Mouse (Mus musculus) MEL (cell line): ENCODE data around the gene Gatc. TPM values are rescaled to one million over a fixed set of nuclear protein-coding genes. Genes with fewer than 3 reads are reported as not detected.

Experiments
- DNase-seq: peaks from one replicate; pipeline ENCODE4 v3.0.0; 2011; ENCODE audit warnings: low read depth, low spot score
- H3K27ac ChIP-seq: 2 replicates; pipeline ENCODE4 v1.5.1; 2012; ENCODE audit warnings: low read depth, mild to moderate bottlenecking, control low read depth, low read length, moderate library complexity; ENCODE audit not compliant: control insufficient read depth
- H3K27me3 ChIP-seq, 2 experiments: fragments of 150-350 bp in 1 of 2; sonication (generic) in 1 of 2; 2 replicates each; pipeline ENCODE4 v1.6.1; 2012; ENCODE audit warnings: low read length in 2 of 2, mild to moderate bottlenecking in 2 of 2, improper control_type of control experiment in 1 of 2, moderate library complexity in 1 of 2; ENCODE audit not compliant: insufficient read depth in 2 of 2, control insufficient read depth in 1 of 2
- H3K36me3 ChIP-seq, 2 experiments: 2 replicates each; pipeline ENCODE4 v1.6.1; 2012 to 2014; ENCODE audit warnings: low read length in 2 of 2, improper control_type of control experiment in 1 of 2, inconsistent platforms in 1 of 2, mild to moderate bottlenecking in 1 of 2; ENCODE audit not compliant: insufficient read depth in 2 of 2, control insufficient read depth in 1 of 2
- H3K4me1 ChIP-seq, 2 experiments: fragments of 150-350 bp in 1 of 2; sonication (generic) in 1 of 2; 2 replicates each; pipeline ENCODE4 v1.6.1; 2012; ENCODE audit warnings: low read length in 2 of 2, improper control_type of control experiment in 1 of 2, mild to moderate bottlenecking in 1 of 2; ENCODE audit not compliant: insufficient read depth in 2 of 2, control insufficient read depth in 1 of 2
- H3K4me3 ChIP-seq, 2 experiments: fragments of 150-350 bp in 1 of 2; sonication (generic) in 1 of 2; 2 replicates each; pipeline ENCODE4 v1.5.1; 2012; ENCODE audit warnings: low read depth in 2 of 2, low read length in 2 of 2, mild to moderate bottlenecking in 2 of 2, moderate library complexity in 2 of 2, control low read depth in 1 of 2, improper control_type of control experiment in 1 of 2; ENCODE audit not compliant: control insufficient read depth in 1 of 2, insufficient read depth in 1 of 2
- H3K79me2 ChIP-seq: 2 replicates; pipeline ENCODE4 v1.6.1; 2012; ENCODE audit warnings: mild to moderate bottlenecking, low read length, moderate library complexity; ENCODE audit not compliant: control insufficient read depth, poor library complexity, insufficient read depth
- H3K9ac ChIP-seq: 2 replicates; pipeline ENCODE4 v1.6.1; 2012; ENCODE audit warnings: low read depth, mild to moderate bottlenecking, control low read depth, low read length, moderate library complexity; ENCODE audit not compliant: control insufficient read depth, poor library complexity, severe bottlenecking
- H3K9me3 ChIP-seq: fragments of 150-350 bp; sonication (generic); replicated peaks from 2 replicates; pipeline ENCODE4 v1.6.1; 2012; ENCODE audit warnings: mild to moderate bottlenecking, low read length, improper control_type of control experiment, moderate library complexity; ENCODE audit not compliant: insufficient read depth
- BHLHE40 ChIP-seq: IDR thresholded peaks from 2 replicates; pipeline ENCODE4 v1.6.1; 2012; ENCODE audit warnings: low read depth, mild to moderate bottlenecking, inconsistent platforms, low read length, improper control_type of control experiment, borderline replicate concordance
- CHD1 ChIP-seq: IDR thresholded peaks from 2 replicates; pipeline ENCODE4 v1.6.1; 2012; ENCODE audit warnings: low read depth, mild to moderate bottlenecking, inconsistent platforms, low read length, improper control_type of control experiment
- CTCF ChIP-seq, 3 experiments: IDR thresholded peaks in 2 of 3; conservative IDR thresholded peaks in 1 of 3; 2 replicates each; pipeline ENCODE4 v1.5.1; 2011 to 2012; ENCODE audit warnings: low read length in 3 of 3, low read depth in 2 of 3, mild to moderate bottlenecking in 2 of 3, improper control_type of control experiment in 1 of 3, inconsistent platforms in 1 of 3, mixed read lengths in 1 of 3, moderate library complexity in 1 of 3; ENCODE audit not compliant: control insufficient read depth in 1 of 3, insufficient read depth in 1 of 3, poor library complexity in 1 of 3, severe bottlenecking in 1 of 3
- E2F4 ChIP-seq: IDR thresholded peaks from 2 replicates; pipeline ENCODE4 v1.6.1; 2011; ENCODE audit warnings: low read depth, low read length, improper control_type of control experiment, borderline replicate concordance
- ELF1 ChIP-seq: IDR thresholded peaks from 2 replicates; pipeline ENCODE4 v1.6.1; 2014; ENCODE audit warnings: low read depth, mild to moderate bottlenecking, inconsistent platforms, low read length, improper control_type of control experiment, moderate library complexity
- EP300 ChIP-seq, 2 experiments: IDR thresholded peaks; 2 replicates each; pipeline ENCODE4 v1.6.1; 2011; ENCODE audit warnings: improper control_type of control experiment in 2 of 2, low read length in 2 of 2, low read depth in 1 of 2, mild to moderate bottlenecking in 1 of 2
- JUND ChIP-seq: IDR thresholded peaks from 2 replicates; pipeline ENCODE4 v1.6.1; 2011; ENCODE audit warnings: low read depth, mild to moderate bottlenecking, improper control_type of control experiment, low read length
- KAT2A ChIP-seq: conservative IDR thresholded peaks from 2 replicates; pipeline ENCODE4 v1.6.1; 2012; ENCODE audit warnings: low read depth, low read length, improper control_type of control experiment, inconsistent platforms
- MAX ChIP-seq: IDR thresholded peaks from 2 replicates; pipeline ENCODE4 v1.6.1; 2011; ENCODE audit warnings: low read length, improper control_type of control experiment
- MAZ ChIP-seq: IDR thresholded peaks from 2 replicates; pipeline ENCODE4 v1.6.1; 2012; ENCODE audit warnings: low read depth, mild to moderate bottlenecking, inconsistent platforms, low read length, improper control_type of control experiment
- MEF2A ChIP-seq: IDR thresholded peaks from 2 replicates; pipeline ENCODE4 v1.6.1; 2014; ENCODE audit warnings: low read depth, mild to moderate bottlenecking, inconsistent platforms, low read length, improper control_type of control experiment; ENCODE audit not compliant: poor library complexity, insufficient replicate concordance, severe bottlenecking; ENCODE audit errors: extremely low read depth
- MXI1 ChIP-seq: IDR thresholded peaks from 2 replicates; pipeline ENCODE4 v1.6.1; 2011; ENCODE audit warnings: mild to moderate bottlenecking, low read depth, low read length, improper control_type of control experiment
- MYC ChIP-seq: IDR thresholded peaks from 2 replicates; pipeline ENCODE4 v1.6.1; 2011; ENCODE audit warnings: low read depth, mild to moderate bottlenecking, low read length, improper control_type of control experiment, moderate library complexity
- NRF1 ChIP-seq: IDR thresholded peaks from 2 replicates; pipeline ENCODE4 v1.6.1; 2014; ENCODE audit warnings: low read depth, mild to moderate bottlenecking, inconsistent platforms, low read length, improper control_type of control experiment, moderate library complexity; ENCODE audit not compliant: poor library complexity, insufficient read depth, severe bottlenecking
- POLR2A ChIP-seq, 2 experiments: IDR thresholded peaks; 2 replicates each; pipeline ENCODE4 v1.6.1; 2011 to 2012; ENCODE audit warnings: low read length in 2 of 2, mild to moderate bottlenecking in 2 of 2, control low read depth in 1 of 2, improper control_type of control experiment in 1 of 2, low read depth in 1 of 2, moderate library complexity in 1 of 2; ENCODE audit not compliant: control insufficient read depth in 1 of 2, insufficient read depth in 1 of 2, poor library complexity in 1 of 2
- POLR2AphosphoS5 ChIP-seq: IDR thresholded peaks from 2 replicates; pipeline ENCODE4 v1.6.1; 2012; ENCODE audit warnings: low read depth, borderline replicate concordance, mild to moderate bottlenecking, inconsistent platforms, low read length, moderate library complexity, mixed read lengths
- RAD21 ChIP-seq: IDR thresholded peaks from 2 replicates; pipeline ENCODE4 v1.6.1; 2011; ENCODE audit warnings: mild to moderate bottlenecking, low read depth, low read length, improper control_type of control experiment
- SIN3A ChIP-seq: IDR thresholded peaks from 2 replicates; pipeline ENCODE4 v1.6.1; 2012; ENCODE audit warnings: low read length, improper control_type of control experiment, inconsistent platforms
- TAL1 ChIP-seq: IDR thresholded peaks from 2 replicates; pipeline ENCODE4 v1.6.1; 2012; ENCODE audit warnings: mild to moderate bottlenecking, inconsistent platforms, low read length, moderate library complexity, mixed read lengths
- TBP ChIP-seq: IDR thresholded peaks from 2 replicates; pipeline ENCODE4 v1.8.0; 2011; ENCODE audit warnings: low read depth, low read length, improper control_type of control experiment
- TCF12 ChIP-seq: IDR thresholded peaks from 2 replicates; pipeline ENCODE4 v1.6.1; 2014; ENCODE audit warnings: low read depth, mild to moderate bottlenecking, inconsistent platforms, low read length, improper control_type of control experiment, moderate library complexity
- UBTF ChIP-seq: IDR thresholded peaks from 2 replicates; pipeline ENCODE4 v1.6.1; 2012; ENCODE audit warnings: low read depth, mild to moderate bottlenecking, inconsistent platforms, low read length, improper control_type of control experiment, moderate library complexity, borderline replicate concordance; ENCODE audit not compliant: insufficient read depth
- USF1 ChIP-seq: IDR thresholded peaks from 2 replicates; pipeline ENCODE4 v1.6.1; 2014; ENCODE audit warnings: low read depth, mild to moderate bottlenecking, inconsistent platforms, low read length, improper control_type of control experiment, moderate library complexity
- ZC3H11A ChIP-seq: IDR thresholded peaks from 2 replicates; pipeline ENCODE4 v1.6.1; 2012; ENCODE audit warnings: low read depth, mild to moderate bottlenecking, inconsistent platforms, low read length, improper control_type of control experiment
- ZKSCAN1 ChIP-seq: IDR thresholded peaks from 2 replicates; pipeline ENCODE4 v1.6.1; 2012; ENCODE audit warnings: low read depth, mild to moderate bottlenecking, inconsistent platforms, low read length, improper control_type of control experiment, moderate library complexity
- ZNF384 ChIP-seq: IDR thresholded peaks from 2 replicates; pipeline ENCODE4 v1.6.1; 2012; ENCODE audit warnings: low read depth, mild to moderate bottlenecking, inconsistent platforms, low read length, improper control_type of control experiment
- polyA plus RNA-seq, 2 experiments: library from polyadenylated mRNA; stranded (reverse) in 1 of 2; unstranded in 1 of 2; fragments of >175 nt in 1 of 2; fragments of >200 nt in 1 of 2; gene quantifications; 2 replicates each; pipeline versions ENCODE4 v1.2.1 to v1.2.4; 2012; ENCODE audit warnings: low replicate concordance in 2 of 2, low read depth in 1 of 2; ENCODE audit not compliant: insufficient read length in 2 of 2, insufficient read depth in 1 of 2, missing spikeins in 1 of 2
- total RNA-seq: library from RNA; depleted of rRNA; stranded (reverse); fragments of 300-350 nt; gene quantifications from 2 replicates; pipeline ENCODE4 v1.2.3, GENCODE M21; 2012

The Gatc gene
- total and polyA plus RNA-seq, 3 experiments = 6.5 to 32.2 TPM; not detected in 1

DNA sequence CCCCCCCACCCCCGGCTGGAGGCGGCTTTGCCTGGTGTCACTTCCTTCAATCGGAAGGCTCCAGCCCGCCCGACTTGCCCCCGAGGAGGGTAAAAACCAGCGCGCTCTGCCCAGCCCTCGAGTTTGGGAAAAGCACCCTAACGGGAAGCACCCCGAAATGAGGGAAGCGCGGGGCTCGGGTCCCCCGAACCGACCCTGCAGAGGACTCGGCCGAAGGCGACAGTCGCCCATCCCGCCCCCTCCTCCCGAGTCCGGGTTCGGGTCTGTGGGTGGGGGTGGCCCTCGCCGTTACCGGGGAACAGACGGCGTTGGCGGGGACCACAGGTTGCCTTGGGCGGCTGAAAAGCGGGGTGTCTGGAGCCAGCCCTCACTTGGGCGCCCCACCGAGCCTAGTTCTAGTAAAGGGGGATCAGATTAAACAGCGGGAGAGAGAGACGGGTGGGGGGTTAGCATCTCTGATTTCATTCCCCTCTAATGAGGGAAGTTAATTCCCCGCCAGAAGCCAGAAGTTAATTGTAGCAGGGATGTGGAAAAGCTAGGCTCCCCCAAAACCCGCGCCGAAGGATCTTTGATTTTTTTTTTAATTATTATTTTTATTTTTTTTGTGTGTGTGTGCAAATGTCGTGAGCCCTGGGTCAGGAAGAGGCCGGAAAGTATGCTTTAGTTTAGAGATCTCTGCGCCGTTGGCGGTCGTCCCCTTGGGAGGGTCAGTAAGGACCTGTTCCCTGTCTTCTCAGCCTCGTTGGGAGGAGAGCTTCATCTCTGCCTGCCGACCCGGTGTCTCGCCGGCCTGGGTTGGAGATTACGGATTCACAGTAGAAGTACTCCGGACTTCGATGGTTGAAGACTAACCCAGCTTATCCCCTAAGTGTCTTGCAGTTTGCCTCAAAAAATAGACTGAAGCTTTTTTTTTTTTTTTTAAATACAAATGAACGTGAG lies 13.1 kb downstream of the Gatc start:
- Histone ChIP-seq H3K4me3 (peak overlapping the region; percentile 94 to 95), H3K36me3 (peaks cover 4 to 35% of the 10 kb centered on the region in 2 experiments), H3K27ac (peak overlapping the region; percentile 59), H3K79me2 (peaks cover 49% of the 10 kb centered on the region), H3K9me3 (no peaks in the 10 kb centered on the region)
- DNase-seq = peak; percentile 51
- TF ChIP-seq ZNF384 (peak; percentile 37; the same call in 1 of the 2 replicates), MXI1 (peak; percentile 32), SIN3A (peak; percentile 31; the same call in 1 of the 2 replicates), ZKSCAN1 (no peak)
- TF ChIP-seq, all 39 proteins: peak for 3
- peaks cover 2 to 14% of the 10 kb centered on the region in 2 experiments; a peak in 2 of 4 replicates for H3K4me1 ChIP-seq
- no peaks in the 10 kb centered on the region for H3K27me3 ChIP-seq
- H3K9ac ChIP-seq = peak overlapping the region; percentile 92

DNA sequence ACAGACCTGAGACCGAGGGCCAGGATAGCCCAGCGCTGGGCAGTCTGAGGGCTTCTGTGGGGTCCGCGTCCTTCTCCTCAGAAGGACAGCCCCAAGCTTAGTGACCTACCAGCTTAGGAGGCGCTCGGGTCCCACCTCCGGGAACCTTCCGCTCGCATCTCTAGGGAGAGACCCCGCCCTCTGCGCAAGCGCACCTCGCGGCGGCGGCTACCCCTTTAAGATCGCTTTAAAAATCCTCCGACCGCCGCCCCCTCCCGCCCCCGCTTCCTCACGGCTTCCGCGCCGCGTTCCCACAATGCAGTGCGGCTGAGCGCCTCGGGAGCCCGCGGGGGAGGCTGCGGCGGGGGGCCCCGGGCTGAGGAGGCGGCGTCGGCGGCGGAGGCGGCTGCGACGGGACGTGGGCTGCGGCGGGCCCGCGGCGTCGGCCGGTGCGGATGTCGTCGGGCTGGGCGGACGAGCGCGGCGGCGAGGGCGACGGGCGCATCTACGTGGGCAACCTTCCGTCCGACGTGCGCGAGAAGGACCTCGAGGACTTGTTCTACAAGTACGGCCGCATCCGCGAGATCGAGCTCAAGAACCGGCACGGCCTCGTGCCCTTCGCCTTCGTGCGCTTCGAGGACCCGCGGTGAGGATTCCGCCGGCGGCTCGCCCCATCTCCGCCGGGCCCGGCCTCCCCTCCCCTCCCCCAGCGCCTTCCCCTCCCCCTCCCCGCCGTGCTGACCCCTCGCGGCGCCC lies 13.9 kb downstream of the Gatc start, which contains the start of gene Srsf9:
Gene Srsf9 (plus strand): TSS at position 303 of the 735 bp plus-strand sequence.
- no peaks in the 10 kb centered on the region for H3K9me3 ChIP-seq
- H3K27me3 ChIP-seq = no peaks in the 10 kb centered on the region
- DNase-seq = peak; percentile 96
- H3K4me3 ChIP-seq = peak within 1 kb of the TSS; percentile 94 to 95
- H3K9ac ChIP-seq = peak within 1 kb of the TSS; percentile 92
- H3K79me2 ChIP-seq = peaks cover 49% of the 10 kb centered on the region
- peaks cover 2 to 12% of the 10 kb centered on the region in 2 experiments; a peak in 1 of 4 replicates for H3K4me1 ChIP-seq
- peak within 1 kb of the TSS; percentile 80 for H3K27ac ChIP-seq
- H3K36me3 ChIP-seq = peaks cover 2 to 28% of the 10 kb centered on the region in 2 experiments; a peak in 3 of 4 replicates
- TF ChIP-seq MEF2A (no peak), ELF1 (peak; percentile 81), NRF1 (peak; percentile 94), TCF12 (peak; percentile 22; the same call in 1 of the 2 replicates), TAL1 (no peak), SIN3A (peak; percentile 62), CTCF (IDR thresholded peaks at IDR 0.05 in 2 of 3, conservative IDR thresholded peaks at IDR 0.05 in 1 of 3; ENCODE audit: control insufficient read depth in 1 of 3, insufficient read depth in 1 of 3, low read depth in 2 of 3, low read length in 3 of 3, poor library complexity in 1 of 3, severe bottlenecking in 1 of 3) (no peak), KAT2A (no peak; the same call in 1 of the 2 replicates), ZC3H11A (no peak), ZKSCAN1 (no peak), TBP (no peak), RAD21 (no peak), JUND (no peak), CHD1 (no peak), POLR2AphosphoS5 (no peak), POLR2A (IDR thresholded peaks at IDR 0.05; ENCODE audit: control insufficient read depth in 1 of 2, insufficient read depth in 1 of 2, low read depth in 1 of 2, low read length in 2 of 2, poor library complexity in 1 of 2) (peak; percentile 83 to 85), E2F4 (no peak), BHLHE40 (no peak), UBTF (no peak), EP300 (IDR thresholded peaks at IDR 0.05; ENCODE audit: low read depth in 1 of 2, low read length in 2 of 2) (no peak), MYC (no peak), MAZ (peak; percentile 95), USF1 (peak; percentile 13; the same call in 1 of the 2 replicates), ZNF384 (no peak), MAX (0 out of 2 replicates have a peak, but pooled peaks have one; percentile 21)
